Mouse (Mus musculus) stomach, embryonic 14.5 days (tissue): ENCODE results near the gene Atoh1. TPM values are rescaled to one million over a fixed set of nuclear protein-coding genes. Genes with fewer than 3 reads are reported as not detected.

Experiments
- ATAC-seq: fragments of 200-750 bp; cut with Nextera tagmentation; 2 replicates; pipeline ENCODE4 v1.8.0; 2017; ENCODE audit warnings: low read depth, moderate TSS enrichment; ENCODE audit not compliant: insufficient number of reproducible peaks, insufficient read depth, low FRiP score
- H3K27ac ChIP-seq: fragments of 300-500 bp; sonication (generic); 2 replicates; pipeline ENCODE4 v1.5.1; 2014; ENCODE audit warnings: mild to moderate bottlenecking, low read length, moderate library complexity, mixed read lengths
- H3K27me3 ChIP-seq: fragments of 300-500 bp; sonication (generic); 2 replicates; pipeline ENCODE4 v1.6.1; 2014; ENCODE audit warnings: low read length, control low read depth, mixed read lengths; ENCODE audit not compliant: control insufficient read depth, insufficient read depth
- H3K36me3 ChIP-seq: fragments of 300-500 bp; sonication (generic); 2 replicates; pipeline ENCODE4 v1.6.1; 2014; ENCODE audit warnings: mild to moderate bottlenecking, control low read depth, low read length, moderate library complexity, mixed read lengths; ENCODE audit not compliant: control insufficient read depth, insufficient read depth
- H3K4me1 ChIP-seq: fragments of 300-500 bp; sonication (generic); 2 replicates; pipeline ENCODE4 v1.6.1; 2014; ENCODE audit warnings: low read length, control low read depth, mixed read lengths; ENCODE audit not compliant: control insufficient read depth, insufficient read depth
- H3K4me2 ChIP-seq: fragments of 300-500 bp; sonication (generic); replicated peaks from 2 replicates; pipeline ENCODE4 v1.6.1; 2014; ENCODE audit warnings: low read depth, low read length, control low read depth
- H3K4me3 ChIP-seq: fragments of 300-500 bp; sonication (generic); 2 replicates; pipeline ENCODE4 v1.5.1; 2014; ENCODE audit warnings: low read depth, low read length, control low read depth
- H3K9ac ChIP-seq: fragments of 300-500 bp; sonication (generic); replicated peaks from 2 replicates; pipeline ENCODE4 v1.6.1; 2014; ENCODE audit warnings: low read depth, mild to moderate bottlenecking, control low read depth, low read length, moderate library complexity, mixed read lengths
- H3K9me3 ChIP-seq: fragments of 300-500 bp; sonication (generic); 2 replicates; pipeline ENCODE4 v1.6.1; 2016; ENCODE audit warnings: low read depth, low read length, control low read depth; ENCODE audit not compliant: control insufficient read depth
- WGBS: fragments of 180-500 bp; shearing (Covaris S2); extraction: QIAGEN DNeasy Blood & Tissue Kit; methylation state at CpG from one replicate; pipeline ENCODE4 v1.1.7; 2014; 5-methylcytosine and 5-hydroxymethylcytosine counted together
- polyA plus RNA-seq: library from polyadenylated mRNA; unstranded; fragments of >200 nt; fragmentation: Nextera tagmentation; extraction: Ambion mirVana; gene quantifications from 2 replicates; pipeline ENCODE4 v1.2.1, GENCODE M21; 2014

Gene Atoh1
- polyA plus RNA-seq = 0.38 TPM in 1 of 2 replicates, not detected in the other

DNA sequence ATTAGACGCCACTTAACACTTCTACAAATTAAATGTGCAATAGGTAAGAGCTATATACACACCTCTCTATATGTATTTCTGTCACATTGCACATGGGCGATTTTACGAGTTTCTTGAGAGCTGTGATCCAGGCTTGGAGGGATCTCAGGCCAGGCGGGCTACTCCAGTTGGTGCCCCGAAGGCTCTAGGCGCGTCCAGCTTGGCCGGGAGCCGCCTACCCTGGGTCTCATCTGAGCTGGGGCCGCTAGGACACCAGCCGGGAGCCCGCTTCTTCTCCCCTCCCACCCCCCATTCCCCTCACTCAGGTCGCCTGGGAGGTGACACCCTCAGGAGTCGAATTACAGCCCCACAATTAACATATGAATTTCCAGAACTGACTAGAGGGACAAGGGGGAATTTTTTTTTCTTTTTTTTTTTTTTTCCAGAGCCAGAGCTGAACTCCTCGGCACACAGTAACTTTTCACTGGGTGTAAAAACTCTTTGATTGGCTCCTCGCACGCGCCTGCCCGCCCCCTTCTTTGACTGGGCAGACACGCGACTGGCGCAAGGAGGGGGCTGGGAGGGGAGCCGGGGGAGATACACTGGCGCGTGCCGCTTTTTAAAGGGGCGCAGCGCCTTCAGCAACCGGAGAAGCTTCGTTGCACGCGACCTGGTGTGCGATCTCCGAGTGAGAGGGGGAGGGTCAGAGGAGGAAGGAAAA, at the start of gene Atoh1:
Atoh1 (plus strand) TSS at position 627 of the 700 bp plus-strand sequence.
- Histone ChIP-seq H3K4me2 (peak within 1 kb of the TSS; percentile 80), H3K27me3 (peaks cover 44% of the 10 kb centered on the region), H3K4me1 (peaks cover 15% of the 10 kb centered on the region; the same call in 1 of the 2 replicates), H3K9me3 (no peaks in the 10 kb centered on the region; the same call in 1 of the 2 replicates), H3K36me3 (no peaks in the 10 kb centered on the region), H3K27ac (no peak within 1 kb of the TSS), H3K4me3 (peak within 1 kb of the TSS; percentile 38), H3K9ac (no peak within 1 kb of the TSS)
- under 1% methylated on average over 34 of the region's 34 CpGs for WGBS
- peak; percentile 81; the same call in 1 of the 2 replicates for ATAC-seq

DNA sequence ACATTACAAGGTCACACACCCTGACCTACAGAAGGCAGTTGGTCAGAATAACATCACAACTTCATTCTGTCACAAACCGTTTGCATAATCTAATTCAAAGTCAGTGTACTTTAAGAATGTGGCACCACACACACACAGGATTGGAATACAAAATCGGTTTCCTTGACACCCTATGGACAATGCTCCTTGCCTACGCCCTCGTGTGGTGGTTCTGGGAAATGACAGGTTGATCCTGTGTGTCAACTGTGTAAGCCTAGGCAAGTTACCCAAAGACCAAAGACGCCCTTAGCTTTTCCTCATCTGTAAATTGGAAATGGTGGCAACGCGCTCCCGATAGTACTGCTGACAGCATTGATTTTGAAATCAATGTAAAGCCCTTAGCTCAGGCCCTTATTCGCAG, 45.0 kb upstream of the Atoh1 start:
- WGBS = 34% methylated on average over 9 of the region's 9 CpGs
- ATAC-seq = no peak

DNA sequence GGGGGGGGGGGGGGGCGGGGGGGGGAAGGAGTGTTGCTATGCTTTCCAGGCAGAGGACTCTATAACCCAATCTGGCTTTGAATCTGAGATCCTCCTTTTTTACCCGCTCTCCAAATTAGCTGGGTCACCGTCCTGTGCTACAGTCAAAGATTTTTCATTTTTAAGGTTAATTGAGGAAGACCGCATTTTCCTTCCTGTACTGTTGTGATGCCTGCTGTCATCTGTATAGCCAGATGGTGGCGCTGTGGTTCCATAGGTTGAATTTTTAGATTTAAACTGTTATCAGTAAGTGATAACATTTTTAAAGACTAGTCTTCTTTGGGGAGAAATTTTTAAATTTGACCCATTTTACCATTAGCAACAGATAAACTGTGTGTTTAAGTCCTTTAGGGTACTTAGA, 44.0 kb upstream of the Atoh1 start:
- Histone ChIP-seq H3K4me1 (no peaks in the 10 kb centered on the region), H3K9me3 (no peaks in the 10 kb centered on the region), H3K4me2 (no peak overlapping the region), H3K4me3 (no peak overlapping the region), H3K27me3 (no peaks in the 10 kb centered on the region), H3K36me3 (no peaks in the 10 kb centered on the region), H3K27ac (no peak overlapping the region), H3K9ac (no peak overlapping the region)
- 3% methylated on average over 5 of the region's 5 CpGs for WGBS
- ATAC-seq = no peak

More for the DNA sequence above, 45.0 kb upstream of the Atoh1 start:
- no peaks in the 10 kb centered on the region for H3K27me3 ChIP-seq
- no peak overlapping the region for H3K9ac ChIP-seq
- H3K9me3 ChIP-seq = no peaks in the 10 kb centered on the region
- H3K4me2 ChIP-seq = no peak overlapping the region
- H3K27ac ChIP-seq = no peak overlapping the region
- no peak overlapping the region for H3K4me3 ChIP-seq
- no peaks in the 10 kb centered on the region for H3K36me3 ChIP-seq
- no peaks in the 10 kb centered on the region for H3K4me1 ChIP-seq

GRCm38 (mm10) chr6:64688181-64688944, 40.6 kb upstream of the Atoh1 start:
- Histone ChIP-seq H3K4me1 (no peaks in the 10 kb centered on the region), H3K27ac (no peak overlapping the region), H3K36me3 (no peaks in the 10 kb centered on the region), H3K27me3 (no peaks in the 10 kb centered on the region), H3K4me2 (peak overlapping the region; percentile 22; the same call in 1 of the 2 replicates), H3K9ac (no peak overlapping the region), H3K4me3 (no peak overlapping the region), H3K9me3 (no peaks in the 10 kb centered on the region)
- 7% methylated on average over 19 of the region's 19 CpGs for WGBS
- ATAC-seq = no peak

DNA sequence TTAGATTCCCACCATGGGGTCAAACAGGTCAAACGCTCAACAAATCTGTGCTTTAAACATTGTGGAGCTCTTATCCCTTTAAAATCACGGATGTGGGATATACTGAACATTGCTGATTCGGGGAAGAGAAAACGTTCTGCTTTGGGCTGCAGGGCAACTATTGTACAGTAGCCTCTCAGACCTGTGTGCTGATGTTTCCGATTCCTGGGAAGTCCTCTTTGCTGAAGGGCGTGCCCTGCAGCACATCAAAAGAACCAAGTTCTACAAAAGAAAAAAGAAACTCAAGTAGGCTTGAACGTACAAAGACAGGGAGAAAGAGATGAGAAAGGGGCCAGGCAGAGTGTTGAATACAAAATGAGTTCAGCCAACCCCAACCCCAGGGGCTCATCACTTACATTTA, 34.2 kb upstream of the Atoh1 start:
- no peak for ATAC-seq
- H3K9ac ChIP-seq = no peak overlapping the region
- H3K36me3 ChIP-seq = no peaks in the 10 kb centered on the region
- no peak overlapping the region for H3K4me2 ChIP-seq
- H3K4me1 ChIP-seq = no peaks in the 10 kb centered on the region
- no peaks in the 10 kb centered on the region for H3K9me3 ChIP-seq
- H3K4me3 ChIP-seq = no peak overlapping the region
- no peak overlapping the region for H3K27ac ChIP-seq
- WGBS = 44% methylated on average over 7 of the region's 7 CpGs
- no peaks in the 10 kb centered on the region for H3K27me3 ChIP-seq

DNA sequence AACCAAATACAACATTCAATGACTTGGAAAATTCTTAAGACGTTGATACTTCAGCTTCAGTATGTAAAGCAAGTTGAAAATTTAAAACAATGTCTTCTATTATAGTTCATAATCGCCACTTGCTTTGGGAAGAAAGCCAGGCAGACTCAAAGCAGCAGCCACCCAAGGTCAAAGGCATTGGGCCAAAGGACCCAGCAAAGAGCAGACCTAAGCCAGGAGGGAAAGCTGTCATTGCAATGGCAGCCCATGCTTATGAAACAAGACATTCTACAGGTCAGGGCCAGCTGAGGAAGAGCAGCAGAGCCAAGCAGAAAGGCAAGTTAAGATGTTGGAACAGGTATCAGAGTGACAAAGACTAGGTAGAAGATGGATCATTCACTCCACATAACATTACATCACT, 25.3 kb upstream of the Atoh1 start:
- whole genome bisulfite sequencing = 83% methylated on average over 2 of the region's 2 CpGs
- H3K27ac ChIP-seq = no peak overlapping the region
- no peak overlapping the region for H3K9ac ChIP-seq
- H3K4me1 ChIP-seq = no peaks in the 10 kb centered on the region
- H3K9me3 ChIP-seq = no peaks in the 10 kb centered on the region
- H3K27me3 ChIP-seq = no peaks in the 10 kb centered on the region
- H3K4me3 ChIP-seq = no peak overlapping the region
- H3K36me3 ChIP-seq = no peaks in the 10 kb centered on the region
- ATAC-seq = no peak
- no peak overlapping the region for H3K4me2 ChIP-seq

DNA sequence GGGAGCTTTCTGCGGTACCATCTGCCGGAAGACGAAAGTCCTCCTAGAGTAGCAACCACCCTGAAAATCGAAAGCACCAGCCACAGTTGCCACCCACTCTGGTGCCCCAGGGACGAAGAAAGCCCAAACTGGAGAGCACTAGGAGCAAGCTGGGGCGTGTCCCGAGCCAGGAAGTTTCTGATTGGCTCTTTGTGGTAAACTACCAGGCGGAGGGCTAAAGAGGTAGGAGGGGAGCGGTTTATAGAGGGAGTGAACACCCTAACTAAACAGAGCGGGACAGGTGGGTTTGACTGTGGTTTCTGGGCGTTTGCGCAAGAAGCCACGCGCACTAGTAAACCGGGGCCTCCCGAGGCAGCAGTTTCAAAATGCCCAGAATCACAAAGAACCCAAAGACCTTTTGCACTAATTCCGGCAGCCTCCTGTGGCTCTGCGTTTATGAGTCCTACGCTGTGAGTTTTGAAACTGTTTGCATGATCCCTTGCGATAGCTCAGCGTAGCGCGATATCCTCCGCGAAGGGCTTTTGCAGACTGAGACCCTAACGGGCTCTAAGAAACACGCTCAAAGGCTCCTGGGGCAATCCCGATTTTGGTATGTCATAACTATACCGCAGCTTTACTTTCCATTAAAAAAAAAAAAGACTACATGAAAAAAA, 1.0 kb upstream of the Atoh1 start:
- Histone ChIP-seq H3K27me3 (peaks cover 43% of the 10 kb centered on the region), H3K9me3 (no peaks in the 10 kb centered on the region; the same call in 1 of the 2 replicates), H3K27ac (no peak overlapping the region), H3K4me3 (peak overlapping the region; percentile 38), H3K9ac (no peak overlapping the region), H3K36me3 (no peaks in the 10 kb centered on the region), H3K4me1 (peaks cover 15% of the 10 kb centered on the region; the same call in 1 of the 2 replicates), H3K4me2 (peak overlapping the region; percentile 80)
- peak; percentile 77 for ATAC-seq
- under 1% methylated on average over 29 of the region's 29 CpGs for WGBS
